Mouse (Mus musculus) kidney, postnatal 25 days (tissue): Measurements from ENCODE around the gene Tssk3.
"Not testable (repeated sequence)": the region's sequence is repeated elsewhere in the genome, so short reads cannot be mapped to it uniquely, and the experiment has no call there.

Experiments
- DNase-seq, 2 experiments: peaks; one replicate each; pipeline ENCODE4 v3.0.0; 2021; ENCODE audit warnings: mixed read lengths in 2 of 2

Tssk3 gene

GRCm38 (mm10) chr4:129490972-129491880, at the start of gene Tssk3, which contains the start of gene Fam229a:
Gene Tssk3 (minus strand): TSS chr4:129491022.
Gene Fam229a (plus strand): TSS chr4:129491190.
- peak; percentile 36 to 76 for DNase-seq

- peak; percentile 41 to 55 for DNase-seq
Observed at GRCm38 (mm10) chr4:129540012-129540411, 49.2 kb upstream of the Tssk3 start.

GRCm38 (mm10) chr4:129528901-129529300, 38.1 kb upstream of the Tssk3 start:
- DNase-seq = not testable (repeated sequence)

- no peak for DNase-seq
Observed at GRCm38 (mm10) chr4:129525889-129526288, 35.1 kb upstream of the Tssk3 start.

GRCm38 (mm10) chr4:129525338-129525737, 34.5 kb upstream of the Tssk3 start:
- no peak for DNase-seq

GRCm38 (mm10) chr4:129518519-129518918, 27.7 kb upstream of the Tssk3 start:
- no peak for DNase-seq

- DNase-seq = peak; percentile 63 to 77
Observed at GRCm38 (mm10) chr4:129516925-129517324, 26.1 kb upstream of the Tssk3 start.

- peak; percentile 55 to 68 for DNase-seq
Observed at GRCm38 (mm10) chr4:129514300-129514898, 23.6 kb upstream of the Tssk3 start.

- peak in 1 of 2 experiments; percentile 35 for DNase-seq
Observed at GRCm38 (mm10) chr4:129513891-129514290, 23.1 kb upstream of the Tssk3 start.

GRCm38 (mm10) chr4:129513086-129513767, 22.4 kb upstream of the Tssk3 start, which contains the start of gene Marcksl1:
Gene Marcksl1 (plus strand): TSS chr4:129513581.
- DNase-seq = peak; percentile 92

GRCm38 (mm10) chr4:129511413-129512096, 20.7 kb upstream of the Tssk3 start:
- DNase-seq = no peak

- DNase-seq = no peak
Observed at GRCm38 (mm10) chr4:129510723-129511412, 20.0 kb upstream of the Tssk3 start.

GRCm38 (mm10) chr4:129509650-129510049, 18.8 kb upstream of the Tssk3 start:
- no peak for DNase-seq

GRCm38 (mm10) chr4:129508834-129509600, 18.2 kb upstream of the Tssk3 start:
- peak; percentile 40 to 63 for DNase-seq

GRCm38 (mm10) chr4:129508237-129508515, 17.4 kb upstream of the Tssk3 start:
- DNase-seq = no peak

- DNase-seq = no peak
Observed at GRCm38 (mm10) chr4:129507434-129508236, 16.8 kb upstream of the Tssk3 start.

- DNase-seq = no peak
Observed at GRCm38 (mm10) chr4:129505511-129505910, 14.7 kb upstream of the Tssk3 start.

GRCm38 (mm10) chr4:129502901-129503444, 12.2 kb upstream of the Tssk3 start:
- DNase-seq = peak; percentile 24 to 55

- no peak for DNase-seq
Observed at GRCm38 (mm10) chr4:129502327-129502888, 11.6 kb upstream of the Tssk3 start.
